Mouse (Mus musculus) adrenal gland, postnatal 10 days (tissue): ENCODE measurements around the gene Csad. TPM values are rescaled to one million over a fixed set of nuclear protein-coding genes. Genes with fewer than 3 reads are reported as not detected.

ENCODE experiments used
- DNase-seq: peaks from one replicate; pipeline ENCODE4 v3.0.0; 2021; ENCODE audit warnings: mixed read lengths
- long read RNA-seq, 2 experiments: library from polyadenylated mRNA; stranded (forward); transcript quantifications; one replicate each; pipeline ENCODE4 v2.0.0; 2021
- total RNA-seq, 2 experiments: library from RNA; stranded (reverse); gene quantifications; 2 replicates each; pipeline ENCODE4 v1.2.3; 2021

The Csad gene
- 100 to 1,000 TPM; 155 to 156 TPM for total RNA-seq
- long read RNA-seq, experiment 1, transcript Csad-201 (15 exons, 2,279 nt) = major isoform, 55 of 225 reads
- long read RNA-seq, experiment 1, partial matches to known transcripts = 61 of 225 reads
- long read RNA-seq, experiment 1, other reads (novel, unspliced or antisense) = 108 of 225 reads
- long read RNA-seq, experiment 2, partial matches to known transcripts = 11 of 73 reads
- long read RNA-seq, experiment 2, other reads (novel, unspliced or antisense) = 61 of 73 reads

DNA sequence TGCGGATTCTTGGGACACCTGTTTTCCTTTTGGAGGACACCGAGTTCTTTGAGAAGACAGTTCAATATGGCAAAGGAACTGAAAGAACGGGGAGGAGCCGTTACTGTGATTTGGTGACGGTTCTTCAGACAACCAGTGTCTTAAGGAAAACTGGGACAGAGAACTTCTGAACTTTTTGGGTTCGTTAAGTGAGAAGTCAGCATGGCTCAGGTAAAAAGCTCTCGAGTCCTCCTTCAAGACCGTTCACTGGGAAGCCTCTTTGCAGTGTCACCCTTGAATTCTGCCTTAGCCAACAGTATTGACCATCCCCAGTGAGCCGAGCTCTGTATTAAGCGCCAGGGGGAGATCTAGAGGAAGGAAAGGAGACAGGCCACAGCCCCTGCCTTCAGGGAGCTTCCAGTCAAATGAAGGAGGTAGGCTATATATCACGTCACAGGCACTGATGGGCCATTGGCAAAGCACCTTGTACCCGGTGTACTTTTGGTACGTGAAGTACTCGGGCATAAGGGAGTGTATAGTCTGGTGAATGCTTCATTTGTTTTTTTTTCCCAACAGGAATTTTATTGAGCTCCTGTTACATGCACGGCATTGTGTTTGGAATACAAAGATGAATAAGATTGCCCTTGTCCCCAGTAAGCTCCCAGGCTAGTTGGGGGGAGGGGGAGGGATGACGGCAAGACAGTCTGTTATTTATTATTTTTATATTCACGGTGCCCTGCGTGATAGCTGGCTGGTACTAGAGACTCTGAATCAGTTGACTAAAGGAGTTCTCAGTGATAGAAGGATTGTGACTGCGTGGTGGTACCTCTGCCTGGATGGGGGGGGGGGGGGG lies at the start of gene Csad:
Csad (minus strand) TSS at position 51 of the 832 bp plus-strand sequence.
- DNase-seq = no peak

DNA sequence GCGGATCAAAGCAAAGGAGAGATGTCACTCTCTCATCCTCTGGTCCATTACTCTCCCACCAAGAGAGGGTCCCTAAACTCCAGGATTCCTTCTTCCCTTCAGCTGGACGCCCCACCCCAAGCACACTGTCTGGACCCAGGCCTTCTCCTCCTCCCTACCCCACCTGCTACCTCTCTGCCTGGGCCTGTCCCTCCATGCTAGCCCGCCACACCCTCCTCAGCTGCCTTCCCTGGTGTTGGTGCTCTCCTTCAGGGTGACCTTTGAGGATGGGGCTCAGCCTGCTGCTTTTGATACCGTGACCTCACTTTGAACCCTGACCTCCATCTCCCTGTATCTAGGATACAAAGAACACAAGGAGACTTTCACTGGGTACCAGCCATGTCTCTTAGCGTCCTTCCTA lies 46.0 kb upstream of the Csad start:
- no peak for DNase-seq

DNA sequence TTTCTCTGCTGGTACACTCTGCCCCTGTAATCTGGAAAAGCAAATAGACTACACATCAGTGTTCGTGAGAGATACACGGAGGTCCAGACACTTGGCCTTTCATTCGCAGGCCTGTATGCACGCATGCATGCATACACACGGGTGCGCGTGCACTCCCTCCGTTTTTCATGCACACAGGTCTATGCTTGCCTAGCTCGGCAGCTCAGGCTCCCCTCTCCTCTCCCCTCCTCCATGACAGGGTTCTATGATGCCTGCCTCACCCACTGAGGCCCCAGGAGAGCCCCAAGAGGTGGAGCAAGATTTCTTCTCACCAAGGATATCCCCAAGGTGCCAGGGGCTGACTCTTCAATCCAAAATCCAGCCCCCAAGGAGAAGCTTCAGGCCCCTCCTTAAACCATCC lies 45.4 kb upstream of the Csad start:
- no peak for DNase-seq

DNA sequence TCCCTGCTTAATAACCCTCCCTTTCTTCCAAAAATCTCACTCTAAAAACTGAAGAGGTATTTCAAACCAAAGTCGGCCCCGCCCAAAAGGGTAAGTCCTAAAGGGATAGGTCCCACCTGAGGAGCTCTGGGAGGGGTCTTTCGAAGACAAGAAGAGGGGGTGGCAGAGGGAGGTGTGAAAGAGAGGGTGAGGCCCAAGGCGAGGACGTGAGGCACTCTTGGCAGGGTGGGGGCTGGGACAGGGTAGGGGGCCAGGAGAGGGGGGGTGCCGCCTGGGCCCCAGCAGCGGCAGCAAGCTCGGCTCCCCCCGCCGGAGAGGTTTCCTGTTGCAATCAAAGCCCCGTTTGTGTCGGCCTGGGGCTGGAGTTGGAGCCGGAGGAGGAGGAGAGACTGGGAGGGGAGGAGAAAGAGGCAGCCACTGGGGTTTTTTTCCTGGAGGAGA lies 44.7 kb upstream of the Csad start:
- peak; percentile 41 for DNase-seq

DNA sequence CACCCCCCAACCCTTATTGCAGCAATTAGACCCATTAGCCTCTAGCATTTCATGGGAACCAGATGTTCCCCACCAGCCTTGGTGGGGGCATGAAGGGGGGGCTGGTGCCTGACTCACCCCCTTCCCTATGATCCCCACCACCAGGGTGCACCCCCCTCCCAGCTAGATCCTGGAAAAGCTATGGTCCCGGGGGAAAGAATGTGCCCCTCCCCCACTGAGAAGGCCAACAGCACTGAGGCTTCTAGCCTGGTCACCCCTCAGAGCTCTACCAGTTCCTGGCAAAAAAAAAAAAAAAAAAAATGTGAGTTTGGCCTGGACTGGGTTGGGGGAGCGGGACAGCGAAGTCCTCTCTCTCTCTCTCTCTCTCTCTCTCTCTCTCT lies 44.3 kb upstream of the Csad start:
- no peak for DNase-seq

DNA sequence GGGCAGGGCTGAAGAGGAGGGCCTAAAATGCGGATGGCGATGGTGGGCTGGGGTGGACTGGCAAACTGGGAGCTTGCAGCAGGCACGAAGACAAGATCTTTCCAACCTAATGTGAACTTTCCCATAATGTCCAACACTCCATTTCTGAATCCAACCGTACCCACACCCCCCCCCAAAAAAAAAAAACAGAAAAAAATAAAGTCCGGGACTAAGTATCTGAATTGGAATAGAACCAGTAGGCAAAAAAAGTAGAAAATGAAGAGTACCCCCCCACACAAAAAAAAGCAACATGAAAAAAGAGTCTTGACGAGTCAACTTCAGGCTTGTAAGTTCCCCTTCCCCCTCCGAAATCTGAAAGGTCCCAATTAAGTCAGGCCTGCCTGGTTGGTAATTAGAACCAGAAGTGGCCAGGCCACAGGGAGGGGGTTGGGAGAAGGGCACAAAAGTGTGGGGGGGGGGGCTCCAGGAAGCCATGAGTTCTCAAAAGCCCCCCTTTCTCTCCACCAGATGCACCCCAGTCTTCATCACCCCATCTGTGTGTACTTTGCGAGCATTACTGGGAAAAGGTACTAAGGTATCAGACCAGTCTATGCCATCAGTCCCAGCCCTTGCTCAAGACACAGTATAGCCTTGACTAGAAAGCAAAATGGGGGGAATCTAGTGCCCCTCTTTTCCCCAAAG lies 43.7 kb upstream of the Csad start:
- DNase-seq = no peak

DNA sequence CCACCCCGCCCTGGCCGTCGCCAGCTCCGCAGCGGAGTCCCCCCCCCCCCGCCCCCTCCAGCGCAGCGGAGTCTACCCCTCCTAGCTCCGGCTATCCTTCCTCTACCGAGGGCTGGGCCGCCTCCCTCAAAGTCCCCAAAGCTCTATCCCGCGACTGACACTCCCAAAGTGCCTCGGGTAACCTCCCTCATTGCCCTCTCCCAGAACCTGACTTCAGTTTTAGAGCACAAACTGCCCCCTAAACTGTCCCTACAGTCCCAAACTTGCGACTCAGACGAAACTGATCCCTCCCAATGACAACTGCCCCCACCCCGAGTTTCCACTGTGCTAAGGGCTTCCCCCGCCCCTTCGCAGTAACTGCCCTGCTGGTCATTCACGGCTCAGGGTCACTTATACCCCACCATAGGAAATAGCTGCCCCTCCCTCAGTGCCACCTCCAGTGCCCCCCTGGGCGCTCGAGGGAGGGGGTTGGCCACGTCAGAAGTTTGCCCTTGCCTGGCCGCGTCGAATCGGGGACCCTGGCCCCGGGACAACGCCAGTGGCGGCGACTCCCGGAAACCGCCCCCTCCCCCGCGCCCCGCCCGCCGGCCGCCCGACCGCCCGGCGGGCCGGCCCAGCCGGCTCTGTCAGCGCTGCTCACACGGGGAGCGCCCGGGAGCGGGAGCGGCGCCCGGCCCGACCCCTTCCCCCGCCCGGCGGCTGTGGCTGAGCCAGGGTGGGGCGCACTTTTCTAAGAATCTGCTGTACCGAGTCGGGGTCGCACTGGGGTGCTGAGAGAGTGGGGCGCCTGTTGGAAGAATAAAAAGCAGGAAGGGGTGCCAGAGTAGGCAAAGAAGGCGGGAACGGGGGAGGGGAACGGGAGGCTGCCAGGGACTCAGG lies 43.0 kb upstream of the Csad start:
- DNase-seq = peak; percentile 81

DNA sequence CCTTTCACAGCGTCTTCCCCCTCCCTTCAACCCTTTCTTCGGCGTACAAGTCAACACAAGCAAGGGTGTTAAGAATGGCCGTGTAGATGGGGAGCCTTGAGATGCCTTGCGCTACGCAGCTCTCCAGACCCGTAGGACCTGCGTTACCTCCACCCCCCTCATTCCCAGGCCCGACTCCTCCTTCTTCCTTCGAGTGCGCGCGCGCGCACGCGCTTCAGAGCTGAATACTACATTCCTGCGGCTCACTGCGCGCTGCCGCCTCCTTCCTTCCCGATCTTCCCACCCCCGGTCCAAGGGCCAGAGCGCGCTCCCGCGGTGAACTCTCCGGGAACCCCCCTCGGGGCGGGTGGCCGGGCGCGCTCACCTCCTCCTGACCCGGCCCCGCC lies 42.3 kb upstream of the Csad start:
- DNase-seq = peak; percentile 95

DNA sequence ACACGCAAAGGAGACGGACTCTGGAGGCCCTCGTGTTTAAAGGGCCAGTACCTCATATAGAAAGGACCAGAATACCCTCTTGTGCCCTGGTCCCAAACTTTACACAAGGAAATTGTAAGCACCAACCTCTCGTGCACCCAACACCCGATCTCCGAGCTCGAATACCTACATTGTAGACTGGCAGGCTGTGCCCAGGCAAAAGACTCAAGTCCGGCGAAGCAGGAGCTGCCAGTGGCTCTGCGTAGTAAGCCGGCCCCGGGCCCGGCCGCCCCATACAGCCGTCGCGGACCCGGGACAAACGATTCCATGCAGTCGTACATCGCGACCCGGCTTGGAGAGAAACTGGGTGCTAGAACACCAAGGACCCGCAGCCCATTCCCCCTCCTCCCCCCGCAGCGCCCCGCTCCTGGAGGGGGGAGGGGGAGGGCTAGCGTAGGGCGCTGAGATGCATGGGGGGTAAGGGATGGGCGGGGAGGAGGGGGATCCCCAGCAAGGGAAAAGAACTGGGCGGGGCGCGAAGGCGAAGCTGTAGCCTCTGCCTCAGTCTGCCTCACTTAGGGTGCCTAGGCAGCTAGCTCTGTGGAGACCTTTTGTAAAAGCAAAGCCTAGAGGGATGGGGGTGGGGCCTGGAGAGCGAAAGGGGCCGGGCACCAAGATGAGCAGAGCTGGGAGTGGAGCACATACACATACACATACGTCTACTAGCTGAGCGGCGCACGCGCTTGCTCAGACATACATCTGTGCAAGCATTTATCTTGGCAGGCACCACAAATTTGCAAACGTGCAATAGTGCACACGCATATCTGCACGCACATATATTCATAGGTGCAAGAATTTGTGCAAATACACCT lies 41.6 kb upstream of the Csad start:
- DNase-seq = peak; percentile 81

DNA sequence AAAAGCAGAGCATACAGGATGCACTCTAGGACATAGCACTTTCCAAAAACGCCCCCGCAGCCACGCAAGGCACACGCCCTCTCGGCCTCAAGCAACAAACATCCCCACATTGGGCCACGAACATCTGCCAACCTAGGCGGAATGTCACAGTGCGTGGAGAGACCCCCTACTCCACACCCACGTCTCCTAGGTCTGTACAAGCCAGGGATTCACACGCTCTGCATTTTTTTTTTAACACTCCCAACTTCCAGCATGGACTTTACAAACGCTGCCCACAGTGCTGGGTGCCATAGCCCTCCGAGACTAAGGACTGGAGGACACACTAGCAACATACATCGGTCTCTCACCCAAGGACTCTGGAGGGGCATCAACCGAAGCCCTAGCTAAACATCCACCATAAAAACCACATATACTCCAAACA lies 40.9 kb upstream of the Csad start:
- DNase-seq = no peak

DNA sequence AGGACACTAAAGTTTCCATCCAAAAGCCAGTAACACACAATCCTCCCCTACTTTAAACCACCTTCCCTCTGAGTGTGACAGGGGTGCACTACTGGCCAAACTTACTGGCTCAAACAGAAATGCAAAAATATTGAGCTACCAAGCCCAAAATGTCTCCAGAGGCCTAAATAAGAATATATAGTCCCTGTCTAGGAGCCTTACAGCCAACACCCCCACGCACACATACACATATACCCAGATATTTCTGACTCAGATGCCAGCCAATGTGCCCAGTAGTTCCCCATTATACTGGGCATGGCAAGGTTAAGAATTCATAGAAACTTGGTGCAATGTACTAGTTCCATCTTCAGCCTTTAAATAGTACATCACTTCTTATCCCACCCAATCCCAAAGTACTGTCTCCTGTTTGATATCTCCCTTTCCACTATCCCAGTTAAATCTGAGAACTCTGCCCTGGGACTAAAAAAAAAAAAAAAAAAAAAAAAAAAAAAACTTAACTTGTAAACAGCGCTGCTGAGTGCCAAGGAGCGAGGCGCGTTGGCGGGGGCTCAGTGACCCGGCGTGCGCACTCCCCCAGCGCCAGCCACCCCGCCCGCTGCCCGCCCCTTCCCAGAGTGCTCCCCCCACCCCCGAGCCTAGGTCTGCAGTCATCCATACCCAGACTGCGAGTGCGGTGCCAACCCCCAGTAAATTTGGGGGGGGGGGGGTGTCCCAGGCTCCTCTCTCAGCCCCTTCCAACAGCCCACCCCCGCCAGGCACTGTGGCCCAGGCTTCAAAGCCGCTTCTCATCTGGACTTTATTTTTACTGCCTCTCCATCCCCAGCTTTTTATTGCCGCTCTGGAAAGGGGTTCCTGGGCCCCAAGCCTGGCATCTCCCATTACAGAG lies 40.0 kb upstream of the Csad start:
- no peak for DNase-seq

DNA sequence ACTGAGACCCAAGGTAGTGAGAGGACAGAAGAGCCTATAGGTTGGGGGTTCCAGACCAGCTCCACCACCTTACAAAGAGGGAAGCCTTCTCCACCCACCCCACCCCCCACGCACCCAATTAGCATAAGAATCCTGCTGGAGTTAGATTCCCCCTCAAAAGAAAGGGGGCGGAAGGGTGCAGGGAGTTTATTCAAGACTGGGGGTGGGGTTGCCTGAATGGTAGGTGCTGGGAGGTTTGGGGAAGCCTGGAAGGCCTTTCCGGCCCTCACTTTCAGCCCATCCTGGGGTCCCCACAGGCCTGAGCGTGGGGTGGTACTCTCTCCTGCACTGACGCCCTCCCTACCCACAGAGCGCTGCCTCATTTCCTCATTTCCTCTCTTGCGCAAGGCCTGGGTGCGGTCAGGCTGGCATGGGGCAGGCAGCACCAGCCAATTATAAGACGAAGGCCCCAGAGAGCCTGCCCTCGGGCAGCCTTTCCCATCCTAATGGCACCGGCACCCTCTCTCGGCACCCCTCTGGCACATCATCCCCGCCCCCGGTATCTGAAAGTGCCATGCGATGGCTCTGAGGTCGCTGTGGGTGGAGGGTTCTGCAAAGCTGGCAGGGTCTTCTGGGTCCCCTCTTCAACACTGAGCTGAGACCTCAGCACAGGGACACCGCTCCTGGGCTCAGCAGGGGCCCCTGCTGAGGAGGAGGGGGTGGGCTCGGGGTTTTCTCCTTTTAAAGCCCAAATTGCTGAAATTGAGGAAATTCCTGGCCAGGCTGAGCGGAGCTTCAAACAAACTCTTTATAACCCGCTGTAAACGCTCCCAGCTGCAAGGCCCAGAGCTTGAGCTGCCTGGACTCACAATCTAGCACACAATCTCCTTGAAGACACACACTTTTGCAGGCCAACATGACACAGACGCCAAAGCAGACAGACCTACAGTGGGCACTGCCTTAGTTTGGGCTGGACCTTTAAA lies 39.0 kb upstream of the Csad start:
- peak; percentile 79 for DNase-seq

DNA sequence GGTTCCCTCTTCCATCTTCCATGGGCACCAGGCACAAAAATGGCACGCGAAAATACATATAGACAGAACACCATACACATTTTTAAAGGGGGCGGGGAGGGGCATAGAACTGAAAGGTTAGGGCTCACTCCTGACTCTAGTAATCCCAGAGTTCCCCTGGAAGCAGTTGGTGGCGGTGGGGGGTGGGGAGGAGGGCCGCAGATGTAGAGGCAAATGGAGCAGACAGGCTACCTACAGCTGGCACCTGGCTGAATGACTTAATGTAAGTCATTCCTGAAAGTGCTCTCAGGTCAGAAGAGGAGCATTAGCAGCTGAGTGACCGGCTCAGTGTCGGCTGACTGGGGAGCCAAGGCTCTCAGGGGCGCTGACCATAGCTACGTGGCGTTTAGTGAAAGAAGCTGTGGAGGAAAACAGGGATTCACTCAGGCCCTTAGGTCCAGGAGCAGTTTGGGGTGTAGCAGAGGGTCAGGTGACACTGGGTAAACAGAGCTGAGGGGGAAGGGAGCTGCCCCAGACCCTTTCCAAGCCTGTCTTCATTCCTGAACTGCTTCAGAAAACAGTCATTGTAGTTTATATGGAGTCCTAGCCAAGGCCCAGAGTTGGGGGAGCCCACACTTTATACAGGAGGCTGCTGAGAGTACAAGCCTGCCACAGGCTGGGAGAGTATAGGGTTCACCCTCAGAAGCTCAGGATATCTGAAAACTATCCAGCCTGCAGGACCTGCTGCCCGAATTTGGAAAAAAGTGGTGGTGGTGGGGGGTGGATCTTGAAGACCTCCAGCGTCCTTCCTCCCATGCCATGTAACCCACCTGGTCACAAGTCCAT lies 38.1 kb upstream of the Csad start:
- no peak for DNase-seq

DNA sequence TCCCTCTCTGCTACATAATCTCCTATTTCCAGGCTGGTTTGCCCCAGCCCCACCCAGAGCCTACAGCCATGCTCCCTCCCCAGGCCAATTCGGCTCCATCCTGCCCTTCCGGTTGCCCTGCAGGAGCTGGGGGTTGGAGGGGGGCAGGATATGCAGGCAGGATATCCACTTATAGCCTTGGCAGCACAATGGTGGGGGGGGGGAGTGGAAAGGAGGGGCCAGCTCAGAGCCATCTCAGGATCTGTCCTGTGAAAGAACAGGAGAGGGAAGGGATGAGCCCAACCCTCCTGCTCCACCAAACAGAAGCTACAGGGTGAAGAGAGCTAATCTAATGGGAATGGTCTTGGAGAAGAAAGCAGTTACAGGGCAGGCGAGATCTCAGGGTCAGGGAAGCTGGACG lies 36.1 kb upstream of the Csad start:
- DNase-seq = peak; percentile 54

DNA sequence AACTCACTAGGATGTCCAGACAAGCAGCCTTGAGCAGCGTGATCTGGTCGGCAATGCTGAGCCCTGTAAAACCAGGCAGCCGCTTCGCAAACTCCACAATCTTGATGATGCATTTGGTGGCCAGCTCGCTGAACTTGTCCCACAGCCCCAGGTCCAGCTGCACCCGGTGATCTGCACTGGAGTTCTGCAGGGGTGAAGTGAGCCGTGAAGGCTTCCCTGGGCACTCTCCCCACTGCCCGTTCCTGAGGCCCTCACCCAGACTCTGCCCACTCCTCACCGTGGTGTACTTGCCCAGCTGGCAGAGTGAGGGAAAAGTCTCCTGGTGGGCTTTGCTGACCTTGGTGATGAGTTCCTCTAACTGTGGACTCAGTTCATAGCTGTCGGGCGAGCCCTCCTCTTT lies 35.3 kb upstream of the Csad start:
- DNase-seq = no peak

DNA sequence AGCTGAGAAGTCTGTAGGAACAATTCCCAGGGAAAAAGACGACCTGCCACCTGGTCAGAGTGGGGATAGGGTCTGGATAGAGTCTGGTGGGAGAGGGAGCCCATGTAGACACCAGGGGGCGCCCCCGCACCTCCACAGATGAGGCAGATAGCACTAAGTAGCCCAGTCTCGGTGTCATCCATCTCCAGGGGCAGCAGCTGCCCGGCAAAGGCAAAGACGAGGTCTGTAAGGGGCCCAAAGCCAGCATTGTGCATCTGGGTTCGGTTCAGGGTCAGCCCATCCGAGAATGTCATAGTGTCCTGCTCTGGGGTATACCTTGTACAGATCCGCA lies 34.7 kb upstream of the Csad start:
- DNase-seq = peak; percentile 89

DNA sequence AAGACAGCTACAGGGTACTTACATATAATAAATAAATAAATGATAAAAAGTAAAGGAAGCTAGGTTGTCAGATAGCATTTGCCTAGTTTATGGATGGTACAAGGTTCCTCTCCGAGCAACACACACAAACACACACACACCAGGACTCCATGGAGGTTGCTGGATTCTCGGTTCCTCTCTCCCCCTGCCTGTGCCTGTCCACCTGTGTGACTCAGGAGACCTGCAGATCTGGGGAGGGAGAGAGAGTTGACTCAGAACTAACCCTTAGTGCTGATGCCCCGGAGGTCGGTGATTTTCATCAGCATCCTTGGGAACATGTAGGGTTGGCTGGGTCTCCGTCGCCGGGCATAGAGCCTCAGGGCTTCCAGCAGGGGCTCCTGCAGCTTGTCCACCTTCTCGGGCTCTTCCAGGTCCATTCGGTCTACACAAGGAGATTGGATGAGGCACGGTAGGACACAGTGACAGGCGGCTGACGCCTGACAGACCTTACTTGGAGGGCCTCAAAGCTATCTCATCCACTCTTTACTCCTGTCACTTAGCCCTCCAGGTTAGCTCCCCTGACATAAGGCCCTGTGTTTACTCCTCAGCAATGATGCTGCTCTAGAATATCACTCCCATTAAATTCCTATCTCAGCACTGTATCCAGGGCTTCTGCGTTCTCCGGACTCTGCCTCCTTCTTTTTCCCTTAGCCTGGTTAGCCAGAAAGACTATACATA lies 34.2 kb upstream of the Csad start:
- DNase-seq = no peak
